Mouse (Mus musculus): Measurements from ENCODE around the gene Shisa9. TPM values are rescaled to one million over a fixed set of nuclear protein-coding genes. Genes with fewer than 3 reads are reported as not detected.

Gene Shisa9
- polyA plus RNA-seq, 1 experiment from 2014 or later: 0.10 TPM

GRCm38 (mm10) chr16:12151986-12152385, 168.1 kb downstream of the Shisa9 start:
- H3K4me3 ChIP-seq: no peak overlapping the region
- H3K9me3 ChIP-seq: no peaks in the 10 kb centered on the region
- 78% methylated on average over 4 of the region's 4 CpGs for WGBS
- DNase-seq (ENCODE audit: low spot score): no peak
- H3K4me1 ChIP-seq: no peaks in the 10 kb centered on the region
- H3K27me3 ChIP-seq (replicated peaks; ENCODE audit: low read depth, poor library complexity, severe bottlenecking): no peaks in the 10 kb centered on the region
- no peaks in the 10 kb centered on the region for H3K36me3 ChIP-seq (replicated peaks)
- no peak overlapping the region for H3K27ac ChIP-seq (replicated peaks)

DNA sequence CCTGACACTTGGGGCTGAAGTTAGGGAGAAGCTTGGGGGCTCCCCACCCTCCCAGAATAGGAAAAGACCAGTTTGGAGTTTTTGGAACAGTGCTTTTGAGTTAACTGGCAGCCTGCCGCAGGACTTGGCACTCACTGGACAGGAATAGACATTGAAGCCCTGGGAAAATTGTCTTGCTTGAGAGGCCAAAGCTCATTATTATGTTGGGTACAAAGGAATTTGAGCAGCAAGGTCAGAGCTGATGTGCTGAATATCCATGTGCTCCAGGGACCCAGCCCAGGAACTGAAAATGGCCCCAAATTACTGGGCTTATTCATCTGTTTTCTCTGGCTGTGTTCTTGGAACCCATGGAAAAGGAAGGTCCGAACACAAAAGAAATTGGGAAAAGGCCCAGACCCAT, 170.6 kb downstream of the Shisa9 start:
- H3K4me3 ChIP-seq: no peak overlapping the region
- no peak for DNase-seq (ENCODE audit: low spot score)
- WGBS: 86% methylated on average over 2 of the region's 2 CpGs
- no peaks in the 10 kb centered on the region for H3K9me3 ChIP-seq
- H3K4me1 ChIP-seq: no peaks in the 10 kb centered on the region
- no peak overlapping the region for H3K27ac ChIP-seq (replicated peaks)
- H3K36me3 ChIP-seq (replicated peaks): no peaks in the 10 kb centered on the region
- no peaks in the 10 kb centered on the region for H3K27me3 ChIP-seq (replicated peaks; ENCODE audit: low read depth, poor library complexity, severe bottlenecking)

- Histone ChIP-seq H3K27me3 (replicated peaks; ENCODE audit: low read depth, poor library complexity, severe bottlenecking) (no peaks in the 10 kb centered on the region), H3K4me1 (no peaks in the 10 kb centered on the region), H3K36me3 (replicated peaks) (no peaks in the 10 kb centered on the region), H3K27ac (replicated peaks) (no peak overlapping the region), H3K4me3 (no peak overlapping the region), H3K9me3 (no peaks in the 10 kb centered on the region)
- WGBS: 90% methylated on average over 1 of the region's 1 CpGs
- no peak for DNase-seq (ENCODE audit: low spot score)
Observed at GRCm38 (mm10) chr16:12173482-12174041, 189.6 kb downstream of the Shisa9 start.

- Histone ChIP-seq H3K27me3 (replicated peaks; ENCODE audit: low read depth, poor library complexity, severe bottlenecking) (no peaks in the 10 kb centered on the region), H3K27ac (replicated peaks) (no peak overlapping the region), H3K36me3 (replicated peaks) (no peaks in the 10 kb centered on the region), H3K9me3 (no peaks in the 10 kb centered on the region), H3K4me3 (no peak overlapping the region), H3K4me1 (no peaks in the 10 kb centered on the region)
- no peak for DNase-seq (ENCODE audit: low spot score)
- 82% methylated on average over 2 of the region's 2 CpGs for WGBS
Observed at GRCm38 (mm10) chr16:12178031-12178430, 194.1 kb downstream of the Shisa9 start.

DNA sequence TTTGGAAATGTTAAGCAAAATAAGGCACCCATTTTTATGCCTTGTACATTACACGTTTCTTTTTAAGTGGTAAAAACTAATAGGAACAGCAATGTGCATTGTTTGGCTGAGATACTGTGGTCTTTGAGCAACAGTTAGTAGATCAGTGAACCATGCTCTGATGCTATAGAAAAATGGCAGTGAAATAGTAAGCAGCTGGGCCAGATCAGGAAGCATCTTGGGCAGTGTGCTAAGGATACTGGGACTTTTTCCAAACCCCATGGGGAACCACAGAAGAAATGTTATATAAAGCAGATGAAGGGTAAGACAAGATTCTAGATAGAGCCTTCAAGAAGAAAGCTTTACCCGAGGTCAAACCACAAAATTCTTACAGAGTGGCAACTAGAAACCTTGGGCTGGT, 205.8 kb downstream of the Shisa9 start:
- Histone ChIP-seq H3K27me3 (replicated peaks; ENCODE audit: low read depth, poor library complexity, severe bottlenecking) (no peaks in the 10 kb centered on the region), H3K9me3 (no peaks in the 10 kb centered on the region), H3K4me1 (no peaks in the 10 kb centered on the region), H3K36me3 (replicated peaks) (no peaks in the 10 kb centered on the region), H3K27ac (replicated peaks) (no peak overlapping the region), H3K4me3 (no peak overlapping the region)
- 88% methylated on average over 2 of the region's 2 CpGs for WGBS
- no peak for DNase-seq (ENCODE audit: low spot score)

- no peaks in the 10 kb centered on the region for H3K36me3 ChIP-seq (replicated peaks)
- H3K4me1 ChIP-seq: no peaks in the 10 kb centered on the region
- 89% methylated on average over 4 of the region's 4 CpGs for WGBS
- H3K27ac ChIP-seq (replicated peaks): no peak overlapping the region
- no peak overlapping the region for H3K4me3 ChIP-seq
- H3K9me3 ChIP-seq: no peaks in the 10 kb centered on the region
- no peaks in the 10 kb centered on the region for H3K27me3 ChIP-seq (replicated peaks; ENCODE audit: low read depth, poor library complexity, severe bottlenecking)
- DNase-seq (ENCODE audit: low spot score): no peak
Observed at GRCm38 (mm10) chr16:12196841-12197240, 212.9 kb downstream of the Shisa9 start.

DNA sequence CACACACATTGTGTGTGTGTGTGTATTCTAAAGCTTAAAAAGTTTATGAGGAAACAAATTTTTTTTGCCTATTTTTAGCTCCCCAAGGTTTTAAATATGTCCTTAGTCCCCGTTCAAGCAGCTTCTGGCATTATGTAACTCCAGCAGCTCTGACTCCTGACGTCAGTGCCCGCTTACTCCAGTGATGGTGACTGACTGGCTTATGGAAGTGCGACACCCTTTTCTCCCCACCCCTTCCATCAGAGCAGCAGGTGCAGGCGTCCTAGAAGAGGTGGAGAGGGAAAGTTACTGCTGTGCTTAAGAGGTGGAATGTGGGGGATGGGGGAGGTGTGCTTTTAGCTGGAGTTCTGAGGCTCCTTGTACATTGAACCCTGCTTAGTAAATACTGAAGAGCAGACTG, 213.7 kb downstream of the Shisa9 start:
- H3K27ac ChIP-seq (replicated peaks): no peak overlapping the region
- 60% methylated on average over 5 of the region's 5 CpGs for WGBS
- H3K4me3 ChIP-seq: no peak overlapping the region
- H3K27me3 ChIP-seq (replicated peaks; ENCODE audit: low read depth, poor library complexity, severe bottlenecking): no peaks in the 10 kb centered on the region
- H3K9me3 ChIP-seq: no peaks in the 10 kb centered on the region
- no peaks in the 10 kb centered on the region for H3K36me3 ChIP-seq (replicated peaks)
- no peaks in the 10 kb centered on the region for H3K4me1 ChIP-seq
- DNase-seq (ENCODE audit: low spot score): no peak

- H3K9me3 ChIP-seq: no peaks in the 10 kb centered on the region
- no peak overlapping the region for H3K4me3 ChIP-seq
- H3K4me1 ChIP-seq: no peaks in the 10 kb centered on the region
- no peaks in the 10 kb centered on the region for H3K36me3 ChIP-seq (replicated peaks)
- H3K27ac ChIP-seq (replicated peaks): no peak overlapping the region
- 31% methylated on average over 3 of the region's 3 CpGs for WGBS
- DNase-seq (ENCODE audit: low spot score): no peak
- no peaks in the 10 kb centered on the region for H3K27me3 ChIP-seq (replicated peaks; ENCODE audit: low read depth, poor library complexity, severe bottlenecking)
Observed at GRCm38 (mm10) chr16:12201216-12201615, 217.3 kb downstream of the Shisa9 start.

GRCm38 (mm10) chr16:12202151-12202550, 218.2 kb downstream of the Shisa9 start:
- H3K4me3 ChIP-seq: no peak overlapping the region
- no peak for DNase-seq (ENCODE audit: low spot score)
- no peaks in the 10 kb centered on the region for H3K36me3 ChIP-seq (replicated peaks)
- H3K27me3 ChIP-seq (replicated peaks; ENCODE audit: low read depth, poor library complexity, severe bottlenecking): no peaks in the 10 kb centered on the region
- H3K9me3 ChIP-seq: no peaks in the 10 kb centered on the region
- H3K27ac ChIP-seq (replicated peaks): no peak overlapping the region
- WGBS: 71% methylated on average over 3 of the region's 3 CpGs
- no peaks in the 10 kb centered on the region for H3K4me1 ChIP-seq

DNA sequence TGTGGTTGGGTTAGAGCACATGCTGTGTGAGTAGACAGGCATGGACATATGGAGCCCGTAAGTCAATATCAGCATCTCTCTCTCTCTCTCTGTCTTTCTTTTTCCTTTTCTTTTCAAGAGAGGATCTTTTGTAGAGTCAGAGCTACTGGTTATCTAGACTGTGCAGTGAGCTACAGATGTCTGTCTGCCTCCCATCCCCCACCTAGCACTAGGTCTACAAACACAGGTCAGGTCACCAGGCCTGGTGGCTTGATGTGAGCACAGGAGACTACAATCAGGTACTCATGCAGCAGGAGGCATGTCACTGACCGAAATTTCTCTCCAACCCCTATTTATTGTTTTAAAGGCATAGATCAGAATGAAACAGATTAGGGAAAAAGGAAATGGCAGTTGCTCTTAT, 219.1 kb downstream of the Shisa9 start:
- no peak for DNase-seq (ENCODE audit: low spot score)
- H3K27ac ChIP-seq (replicated peaks): no peak overlapping the region
- H3K4me1 ChIP-seq: no peaks in the 10 kb centered on the region
- WGBS: 81% methylated on average over 2 of the region's 2 CpGs
- no peaks in the 10 kb centered on the region for H3K9me3 ChIP-seq
- H3K36me3 ChIP-seq (replicated peaks): no peaks in the 10 kb centered on the region
- no peak overlapping the region for H3K4me3 ChIP-seq
- no peaks in the 10 kb centered on the region for H3K27me3 ChIP-seq (replicated peaks; ENCODE audit: low read depth, poor library complexity, severe bottlenecking)

GRCm38 (mm10) chr16:12204423-12204822, 220.5 kb downstream of the Shisa9 start:
- no peak for DNase-seq (ENCODE audit: low spot score)
- H3K4me1 ChIP-seq: no peaks in the 10 kb centered on the region
- H3K36me3 ChIP-seq (replicated peaks): no peaks in the 10 kb centered on the region
- no peaks in the 10 kb centered on the region for H3K27me3 ChIP-seq (replicated peaks; ENCODE audit: low read depth, poor library complexity, severe bottlenecking)
- H3K4me3 ChIP-seq: no peak overlapping the region
- no peak overlapping the region for H3K27ac ChIP-seq (replicated peaks)
- H3K9me3 ChIP-seq: no peaks in the 10 kb centered on the region
- WGBS: 92% methylated on average over 2 of the region's 2 CpGs

- WGBS: 71% methylated on average over 1 of the region's 1 CpGs
- Histone ChIP-seq H3K27me3 (replicated peaks; ENCODE audit: low read depth, poor library complexity, severe bottlenecking) (no peaks in the 10 kb centered on the region), H3K9me3 (no peaks in the 10 kb centered on the region)
Observed at GRCm38 (mm10) chr16:12206421-12206950, 222.6 kb downstream of the Shisa9 start.

DNA sequence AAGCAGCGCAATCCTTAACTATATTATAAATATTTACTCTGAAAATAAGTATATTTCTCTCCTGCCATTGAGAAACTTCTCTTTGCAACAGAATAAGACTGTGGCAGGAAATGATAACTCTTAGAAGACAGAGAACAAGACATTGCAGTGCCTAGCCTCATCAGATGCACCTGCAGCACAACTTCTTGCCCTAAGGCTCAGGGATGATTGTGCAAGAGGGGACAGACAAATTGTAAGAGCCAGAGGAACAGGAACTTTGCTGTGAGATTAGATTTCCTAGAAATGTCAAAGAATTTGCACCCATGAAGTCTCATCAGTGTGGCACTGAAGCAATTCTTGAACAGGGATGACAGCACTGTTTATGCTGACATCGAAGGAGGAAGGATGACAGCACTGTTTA, 223.0 kb downstream of the Shisa9 start:
- Histone ChIP-seq H3K27me3 (replicated peaks; ENCODE audit: low read depth, poor library complexity, severe bottlenecking) (no peaks in the 10 kb centered on the region), H3K27ac (replicated peaks) (no peak overlapping the region), H3K36me3 (replicated peaks) (no peaks in the 10 kb centered on the region), H3K9me3 (no peaks in the 10 kb centered on the region), H3K4me3 (no peak overlapping the region), H3K4me1 (no peaks in the 10 kb centered on the region)
- DNase-seq (ENCODE audit: low spot score): no peak
- 86% methylated on average over 2 of the region's 2 CpGs for WGBS

More at GRCm38 (mm10) chr16:12206421-12206950, 222.6 kb downstream of the Shisa9 start:
- Histone ChIP-seq H3K36me3 (replicated peaks) (no peaks in the 10 kb centered on the region), H3K27ac (replicated peaks) (no peak overlapping the region), H3K4me1 (no peaks in the 10 kb centered on the region), H3K4me3 (no peak overlapping the region)
- no peak for DNase-seq (ENCODE audit: low spot score)
